Mouse (Mus musculus) central nervous system, embryonic 14 days (tissue): ENCODE measurements around the gene Gm14147. TPM values are rescaled to one million over a fixed set of nuclear protein-coding genes. Genes with fewer than 3 reads are reported as not detected.

Experiments used
- polyA plus RNA-seq: library from polyadenylated mRNA; depleted of rRNA; stranded (reverse); fragments of >200 nt; gene quantifications from 2 replicates; pipeline ENCODE4 v1.2.3, GENCODE M21; 2012; rRNA removed

Gene Gm14147
- not detected in 2 replicates for polyA plus RNA-seq

DNA sequence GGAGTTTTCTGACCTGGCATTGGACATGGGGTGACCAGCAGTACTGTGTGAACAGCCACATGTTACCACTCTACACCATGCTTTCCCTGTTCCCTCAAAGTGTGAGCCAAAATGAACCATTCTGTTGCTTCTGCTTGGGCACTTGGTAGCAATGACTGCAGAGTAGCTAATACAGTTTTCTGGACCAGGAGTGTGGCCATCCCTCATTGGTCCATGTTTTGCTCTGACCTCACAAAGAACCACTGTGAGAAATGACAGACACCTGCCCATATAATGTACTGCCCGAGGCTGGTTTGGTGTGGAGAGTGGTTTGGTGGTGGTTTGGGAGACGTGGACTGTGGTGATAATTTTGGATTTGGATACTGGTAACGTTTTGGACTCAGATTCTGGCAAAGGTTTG, at the start of gene Gm14147:
Gene Gm14147, plus strand, starts transcription at position 301 of the 400 bp plus-strand sequence.

DNA sequence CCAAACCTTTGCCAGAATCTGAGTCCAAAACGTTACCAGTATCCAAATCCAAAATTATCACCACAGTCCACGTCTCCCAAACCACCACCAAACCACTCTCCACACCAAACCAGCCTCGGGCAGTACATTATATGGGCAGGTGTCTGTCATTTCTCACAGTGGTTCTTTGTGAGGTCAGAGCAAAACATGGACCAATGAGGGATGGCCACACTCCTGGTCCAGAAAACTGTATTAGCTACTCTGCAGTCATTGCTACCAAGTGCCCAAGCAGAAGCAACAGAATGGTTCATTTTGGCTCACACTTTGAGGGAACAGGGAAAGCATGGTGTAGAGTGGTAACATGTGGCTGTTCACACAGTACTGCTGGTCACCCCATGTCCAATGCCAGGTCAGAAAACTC, 5.8 kb upstream of the Gm14147 start, which contains the start of gene Gm14151:
Gene Gm14151, minus strand, starts transcription at position 101 of the 400 bp plus-strand sequence.

Other genes with a start within 250 kb of the Gm14147 start
- gene Abhd12, start 193.5 kb upstream of the Gm14147 start, polyA plus RNA-seq: 60.9 and 62.6 TPM in 2 replicates
- gene Gins1, start 192.8 kb upstream of the Gm14147 start, polyA plus RNA-seq: 24.8 and 32.3 TPM in 2 replicates
- 16.0 and 23.5 TPM in 2 replicates for gene Ninl, start 58.9 kb upstream of the Gm14147 start, polyA plus RNA-seq
- gene Nanp, start 58.8 kb upstream of the Gm14147 start, polyA plus RNA-seq: 12.6 and 14.1 TPM in 2 replicates
- gene Gm14151, start 5.9 kb upstream of the Gm14147 start, polyA plus RNA-seq: not detected in 2 replicates